Mouse (Mus musculus): ENCODE results near the gene Olfr135. TPM values are rescaled to one million over a fixed set of nuclear protein-coding genes. Genes with fewer than 3 reads are reported as not detected.

Olfr135 gene
- total RNA-seq (2021) = not detected
- long read RNA-seq, experiment 1 = 0 reads
- long read RNA-seq, experiment 2 = 0 reads

DNA sequence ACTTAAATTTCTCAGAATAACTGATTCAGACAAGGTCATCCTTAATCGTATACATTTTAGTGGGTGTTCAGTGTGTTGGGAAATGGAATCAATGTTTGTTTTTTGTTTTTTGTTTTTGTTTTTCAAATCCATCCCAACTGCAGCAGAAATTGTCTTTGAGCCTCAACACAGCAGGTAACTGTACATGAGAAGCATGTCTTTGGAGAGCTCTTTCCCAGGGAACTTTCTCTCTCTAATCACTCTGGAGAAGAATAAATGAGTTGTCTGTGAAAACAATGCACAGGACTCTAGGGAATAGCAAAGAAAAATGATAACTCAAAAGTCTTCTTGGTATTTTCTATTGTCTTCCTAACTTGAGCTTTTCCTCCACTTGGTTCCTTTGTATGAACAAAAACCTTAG lies at the start of gene Olfr135:
Gene Olfr135 (plus strand): TSS at position 301 of the 400 bp plus-strand sequence.
- DNase-seq = no peak

GRCm38 (mm10) chr17:38171088-38171487 lies 33.0 kb upstream of the Olfr135 start, which contains the start of gene Olfr134:
Olfr134 (plus strand) TSS chr17:38171388.
- no peak for DNase-seq

Other genes starting within 250 kb of the Olfr135 start
- not detected for gene Olfr129, start 144.3 kb upstream of the Olfr135 start, total RNA-seq (2021)
- not detected for gene Olfr130, start 140.4 kb upstream of the Olfr135 start, total RNA-seq (2021)
- gene Olfr131, start 115.6 kb upstream of the Olfr135 start, total RNA-seq (2021) = not detected
- not detected for gene Olfr132, start 69.8 kb upstream of the Olfr135 start, total RNA-seq (2021)
- gene Olfr133, start 59.1 kb upstream of the Olfr135 start, total RNA-seq (2021) = not detected
- gene Olfr134, start 32.9 kb upstream of the Olfr135 start, total RNA-seq (2021) = not detected
- not detected for gene Olfr138, start 56.7 kb downstream of the Olfr135 start, total RNA-seq (2021)
- gene Olfr137, start 103.2 kb downstream of the Olfr135 start, total RNA-seq (2021) = not detected
- not detected for gene Olfr136, start 125.5 kb downstream of the Olfr135 start, total RNA-seq (2021)
- gene Esp36, start 215.8 kb downstream of the Olfr135 start, total RNA-seq (2021) = not detected